Mouse (Mus musculus) hindbrain, embryonic 10.5 days (tissue): Measurements from ENCODE around the gene Dusp9. TPM values are rescaled to one million over a fixed set of nuclear protein-coding genes. Genes with fewer than 3 reads are reported as not detected.

Source experiments
- DNase-seq: peaks from one replicate; pipeline ENCODE4 v3.0.0-alpha.2; 2017; ENCODE audit warnings: low spot score
- H3K27ac ChIP-seq: fragments of 300-500 bp; sonication (generic); 2 replicates; pipeline ENCODE4 v1.5.1; 2016; ENCODE audit warnings: mild to moderate bottlenecking, moderate library complexity
- H3K27me3 ChIP-seq: fragments of 300-500 bp; sonication (generic); 2 replicates; pipeline ENCODE4 v1.6.1; 2016; ENCODE audit warnings: mild to moderate bottlenecking; ENCODE audit not compliant: poor library complexity, insufficient read depth, severe bottlenecking
- H3K36me3 ChIP-seq: fragments of 300-500 bp; sonication (generic); 2 replicates; pipeline ENCODE4 v1.6.1; 2016; ENCODE audit warnings: mild to moderate bottlenecking, moderate library complexity
- H3K4me1 ChIP-seq: fragments of 300-500 bp; sonication (generic); replicated peaks from 2 replicates; pipeline ENCODE4 v1.6.1; 2016; ENCODE audit warnings: mild to moderate bottlenecking
- H3K4me3 ChIP-seq: fragments of 300-500 bp; sonication (generic); 2 replicates; pipeline ENCODE4 v1.5.1; 2016; ENCODE audit warnings: mild to moderate bottlenecking, moderate library complexity
- H3K9me3 ChIP-seq: fragments of 300-500 bp; sonication (generic); 2 replicates; pipeline ENCODE4 v1.6.1; 2016; ENCODE audit warnings: mild to moderate bottlenecking, moderate library complexity
- WGBS: fragments of 180-500 bp; shearing (Covaris S2); methylation state at CpG from one replicate; pipeline ENCODE4 v1.1.7; 2016; 5-methylcytosine and 5-hydroxymethylcytosine counted together
- polyA plus RNA-seq: library from polyadenylated mRNA; unstranded; fragments of >200 nt; fragmentation: Nextera tagmentation; extraction: Ambion mirVana; gene quantifications from 2 replicates; pipeline ENCODE4 v1.2.1, GENCODE M21; 2016

Gene Dusp9
- polyA plus RNA-seq, 1 experiment from 2014 or later = 32.9 TPM

DNA sequence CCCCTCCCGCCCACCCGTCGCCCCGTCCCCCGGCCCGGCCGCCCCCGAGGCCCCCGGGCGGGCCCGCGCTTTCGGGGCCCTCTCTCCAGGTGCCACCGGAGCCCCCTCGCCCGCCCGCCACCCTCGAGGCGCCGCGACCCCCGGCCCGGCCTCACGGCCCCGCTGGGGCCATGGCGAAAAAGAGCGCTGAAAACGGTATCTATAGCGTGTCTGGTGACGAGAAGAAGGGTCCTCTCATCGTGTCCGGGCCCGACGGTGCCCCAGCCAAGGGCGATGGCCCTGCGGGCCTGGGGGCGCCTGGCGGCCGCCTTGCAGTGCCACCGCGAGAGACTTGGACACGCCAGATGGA, 34.4 kb downstream of the Dusp9 start:
- Histone ChIP-seq H3K27ac (peak overlapping the region; percentile 89), H3K4me1 (peaks cover 24% of the 10 kb centered on the region), H3K4me3 (peak overlapping the region; percentile 66), H3K27me3 (peaks cover 12% of the 10 kb centered on the region; the same call in 1 of the 2 replicates), H3K36me3 (peaks cover 28% of the 10 kb centered on the region), H3K9me3 (no peaks in the 10 kb centered on the region)
- DNase-seq = peak; percentile 10
- 24% methylated on average over 42 of the region's 42 CpGs for WGBS

DNA sequence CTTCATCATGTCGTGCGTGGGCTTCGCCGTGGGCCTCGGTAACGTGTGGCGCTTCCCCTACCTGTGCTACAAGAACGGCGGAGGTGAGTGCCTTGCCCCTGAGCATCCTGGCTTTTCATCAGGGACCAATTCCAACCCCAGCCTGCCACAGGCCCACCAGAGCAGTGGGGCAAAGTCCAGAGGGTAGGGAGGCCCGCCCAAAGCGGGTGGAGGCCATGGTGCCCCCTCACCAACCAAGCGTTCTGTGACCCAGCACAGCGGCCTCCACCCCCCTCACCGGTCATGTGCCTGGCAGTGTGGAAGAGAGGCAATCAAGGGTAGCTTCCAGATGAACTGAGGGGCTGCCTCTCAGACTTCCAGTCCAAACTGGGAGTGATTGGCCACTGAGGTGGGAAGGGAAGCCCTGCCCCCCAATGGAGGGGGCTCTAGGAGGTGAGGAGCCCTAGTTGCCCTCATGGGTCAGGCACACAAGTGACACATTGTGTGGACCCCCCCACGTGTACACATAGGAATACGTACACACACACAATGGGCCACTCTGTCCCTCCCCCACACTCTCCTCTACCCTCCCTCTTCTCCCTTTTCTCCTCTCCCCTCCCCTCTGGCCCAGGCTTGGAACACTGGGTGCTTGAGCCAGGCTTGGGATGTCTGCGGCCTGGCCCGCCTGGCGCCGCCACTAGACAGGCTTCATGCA, 34.9 kb downstream of the Dusp9 start:
- H3K27me3 ChIP-seq = peaks cover 12% of the 10 kb centered on the region; the same call in 1 of the 2 replicates
- H3K36me3 ChIP-seq = peaks cover 34% of the 10 kb centered on the region
- 29% methylated on average over 20 of the region's 20 CpGs for WGBS
- DNase-seq = peak; percentile 20
- peak overlapping the region; percentile 89 for H3K27ac ChIP-seq
- H3K4me1 ChIP-seq = peaks cover 24% of the 10 kb centered on the region
- H3K9me3 ChIP-seq = no peaks in the 10 kb centered on the region
- H3K4me3 ChIP-seq = peak overlapping the region; percentile 66

GRCm38 (mm10) chrX:73675231-73675630, 36.0 kb downstream of the Dusp9 start:
- H3K9me3 ChIP-seq = no peaks in the 10 kb centered on the region
- H3K4me1 ChIP-seq = peaks cover 24% of the 10 kb centered on the region
- peaks cover 12% of the 10 kb centered on the region; the same call in 1 of the 2 replicates for H3K27me3 ChIP-seq
- no peak overlapping the region for H3K4me3 ChIP-seq
- no peak overlapping the region for H3K27ac ChIP-seq
- no peak for DNase-seq
- peaks cover 45% of the 10 kb centered on the region for H3K36me3 ChIP-seq
- 83% methylated on average over 2 of the region's 2 CpGs for WGBS

DNA sequence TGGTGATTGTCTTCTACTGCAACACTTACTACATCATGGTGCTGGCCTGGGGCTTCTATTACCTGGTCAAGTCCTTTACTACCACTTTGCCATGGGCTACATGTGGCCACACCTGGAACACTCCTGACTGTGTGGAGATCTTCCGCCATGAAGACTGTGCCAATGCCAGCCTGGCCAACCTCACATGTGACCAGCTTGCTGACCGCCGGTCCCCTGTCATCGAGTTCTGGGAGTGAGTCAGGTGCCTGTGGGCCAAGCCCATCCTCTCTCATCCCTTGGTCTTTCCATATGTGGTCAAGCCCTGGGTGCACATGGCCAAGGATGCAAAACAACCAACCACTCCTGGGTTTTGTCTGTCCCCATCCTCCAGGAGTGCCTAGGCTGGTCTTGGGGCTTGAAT, 37.4 kb downstream of the Dusp9 start:
- no peak for DNase-seq
- H3K4me3 ChIP-seq = no peak overlapping the region
- H3K4me1 ChIP-seq = peaks cover 24% of the 10 kb centered on the region
- H3K27me3 ChIP-seq = peaks cover 12% of the 10 kb centered on the region; the same call in 1 of the 2 replicates
- H3K9me3 ChIP-seq = no peaks in the 10 kb centered on the region
- H3K27ac ChIP-seq = no peak overlapping the region
- 98% methylated on average over 4 of the region's 4 CpGs for WGBS
- H3K36me3 ChIP-seq = peaks cover 59% of the 10 kb centered on the region

DNA sequence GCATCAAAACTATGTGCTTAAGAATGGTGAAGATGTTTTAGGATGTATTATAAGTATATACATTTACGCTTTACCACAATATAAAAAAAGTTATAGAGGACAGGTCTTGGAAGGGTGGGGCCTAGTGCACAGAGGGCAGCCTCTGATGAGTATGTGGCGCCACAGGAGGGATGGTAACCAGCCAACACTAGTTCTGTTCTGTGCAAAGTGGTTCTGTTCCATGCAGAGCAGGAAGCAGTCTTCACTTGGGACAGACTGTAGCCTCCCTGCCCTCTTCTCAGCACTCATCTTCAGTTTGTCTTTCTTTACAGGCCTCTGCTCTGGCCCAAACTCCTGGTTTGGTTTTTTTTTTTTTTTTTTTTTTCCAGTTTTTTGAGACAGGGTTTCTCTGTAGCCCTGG, 44.9 kb downstream of the Dusp9 start:
- WGBS = 92% methylated on average over 2 of the region's 2 CpGs
- Histone ChIP-seq H3K27me3 (no peaks in the 10 kb centered on the region), H3K9me3 (no peaks in the 10 kb centered on the region), H3K36me3 (peaks cover 95% of the 10 kb centered on the region), H3K4me3 (no peak overlapping the region), H3K27ac (no peak overlapping the region), H3K4me1 (no peaks in the 10 kb centered on the region)
- no peak for DNase-seq

DNA sequence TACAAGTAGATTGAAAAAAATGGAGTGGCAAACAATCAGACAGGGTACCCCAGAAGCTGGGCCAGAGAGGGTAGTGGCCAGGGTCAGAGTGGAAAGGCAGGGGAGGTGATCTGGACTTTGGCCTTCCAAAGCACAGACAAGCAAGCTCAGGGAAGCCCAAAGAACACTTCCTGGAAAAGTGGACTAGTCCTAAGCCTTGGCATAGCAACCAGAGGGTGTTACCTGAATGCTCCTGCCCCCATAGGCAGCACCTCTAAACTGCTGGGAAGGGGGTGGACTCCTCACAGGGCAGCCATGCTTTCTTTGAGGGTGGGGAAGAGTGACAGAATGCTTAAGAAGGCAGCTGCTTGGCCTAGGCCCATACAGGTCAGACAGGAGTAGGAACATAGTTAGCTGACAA, 45.8 kb downstream of the Dusp9 start:
- Histone ChIP-seq H3K9me3 (no peaks in the 10 kb centered on the region), H3K4me1 (no peaks in the 10 kb centered on the region), H3K27me3 (no peaks in the 10 kb centered on the region), H3K27ac (no peak overlapping the region), H3K4me3 (no peak overlapping the region), H3K36me3 (peaks cover 93% of the 10 kb centered on the region)
- DNase-seq = no peak

DNA sequence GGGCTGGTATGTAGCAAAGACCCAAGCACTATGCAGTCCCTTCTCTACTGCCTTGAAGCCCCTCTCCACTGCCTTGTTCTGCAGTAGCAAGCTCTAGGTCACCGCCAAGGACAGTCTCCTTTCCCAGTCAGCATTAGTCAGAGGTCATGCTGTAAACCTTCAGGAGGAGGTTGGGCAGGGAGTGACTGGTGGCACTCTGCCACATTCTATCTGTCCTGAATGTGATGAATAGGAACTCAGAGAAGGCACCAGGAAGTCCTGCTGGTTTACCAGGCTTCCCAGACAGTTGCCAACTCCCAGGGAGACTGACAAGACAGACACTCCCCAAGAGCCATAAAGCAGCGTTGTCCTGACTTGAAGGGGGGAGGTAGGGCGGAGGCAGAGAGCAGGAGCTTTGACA, 46.4 kb downstream of the Dusp9 start:
- Histone ChIP-seq H3K9me3 (no peaks in the 10 kb centered on the region), H3K36me3 (peaks cover 91% of the 10 kb centered on the region), H3K27ac (no peak overlapping the region), H3K4me1 (no peaks in the 10 kb centered on the region), H3K27me3 (no peaks in the 10 kb centered on the region), H3K4me3 (no peak overlapping the region)
- 87% methylated on average over 3 of the region's 3 CpGs for WGBS
- DNase-seq = no peak

GRCm38 (mm10) chrX:73690917-73691629, 51.9 kb downstream of the Dusp9 start:
- Histone ChIP-seq H3K4me3 (no peak overlapping the region), H3K4me1 (no peaks in the 10 kb centered on the region), H3K36me3 (peaks cover 59% of the 10 kb centered on the region), H3K27me3 (no peaks in the 10 kb centered on the region), H3K9me3 (no peaks in the 10 kb centered on the region), H3K27ac (no peak overlapping the region)
- WGBS = 85% methylated on average over 5 of the region's 5 CpGs
- DNase-seq = peak; percentile 5

Other genes with a start within 250 kb of the Dusp9 start
- not detected in 2 replicates for gene Gm18336, start 240.7 kb upstream of the Dusp9 start, polyA plus RNA-seq
- gene Zfp92, start 228.3 kb upstream of the Dusp9 start, polyA plus RNA-seq = 0.10 and 0.17 TPM in 2 replicates
- gene Trex2, start 204.1 kb upstream of the Dusp9 start, polyA plus RNA-seq = 0.16 TPM in 1 of 2 replicates, not detected in the other
- 79.7 and 81.4 TPM in 2 replicates for gene Haus7, start 180.4 kb upstream of the Dusp9 start, polyA plus RNA-seq
- gene Bgn, start 155.8 kb upstream of the Dusp9 start, polyA plus RNA-seq = 17.0 and 24.3 TPM in 2 replicates
- gene Atp2b3, start 136.3 kb upstream of the Dusp9 start, polyA plus RNA-seq = 0.21 and 0.42 TPM in 2 replicates
- 7.6 and 12.9 TPM in 2 replicates for gene Pnck, start 20.7 kb downstream of the Dusp9 start, polyA plus RNA-seq
- gene Slc6a8, start 33.7 kb downstream of the Dusp9 start, polyA plus RNA-seq = 5.0 and 5.6 TPM in 2 replicates
- gene Bcap31, start 76.8 kb downstream of the Dusp9 start, polyA plus RNA-seq = 144 and 164 TPM in 2 replicates
- 10.7 and 14.1 TPM in 2 replicates for gene Abcd1, start 77.2 kb downstream of the Dusp9 start, polyA plus RNA-seq
- gene Plxnb3, start 117.7 kb downstream of the Dusp9 start, polyA plus RNA-seq = 0.10 and 0.19 TPM in 2 replicates
- 1.3 and 1.8 TPM in 2 replicates for gene Srpk3, start 135.0 kb downstream of the Dusp9 start, polyA plus RNA-seq
- gene Idh3g, start 147.5 kb downstream of the Dusp9 start, polyA plus RNA-seq = 181 and 204 TPM in 2 replicates
- 121 and 140 TPM in 2 replicates for gene Ssr4, start 147.6 kb downstream of the Dusp9 start, polyA plus RNA-seq
- 0.63 and 1.0 TPM in 2 replicates for gene Pdzd4, start 185.6 kb downstream of the Dusp9 start, polyA plus RNA-seq